22 mouse cellular contexts compared by ENCODE assay signal in the genomic region with DNA sequence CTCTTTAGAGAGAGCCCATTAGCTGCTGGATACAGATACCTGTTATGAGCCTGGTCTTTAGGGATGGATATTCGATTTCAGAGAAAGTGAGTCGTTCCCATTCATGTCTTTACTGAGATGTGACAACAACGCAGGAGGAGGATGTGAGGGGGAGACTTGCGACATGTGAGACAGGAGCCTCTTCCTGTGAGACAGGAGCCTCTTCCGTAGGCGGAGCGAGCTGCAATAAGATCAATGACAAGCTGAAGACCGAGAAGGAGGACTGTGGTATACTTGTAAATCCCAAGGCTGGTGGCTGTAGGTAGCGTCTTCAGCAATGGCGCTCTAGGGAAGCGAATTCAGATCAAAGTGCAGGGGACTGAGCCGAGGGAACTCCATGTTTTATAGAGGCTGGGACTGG. TPM values are rescaled to one million over a fixed set of nuclear protein-coding genes. Genes with fewer than 3 reads are reported as not detected.
DNase-seq lines count a peak whose midpoint lies in the region; ATAC-seq lines count a peak whose summit lies in the region.
"Had no signal": no experiment of that assay in that cellular context is flagged by ENCODE, and none has a peak within 500 bp of the region (broad histone marks: within the 10 kb centered on the region; RNA-seq: fewer than 3 reads in every experiment).

No protein-coding gene starts in this region.

- WGBS in heart, embryonic 15.5 days, result 31% methylated on average over 12 of the region's 12 CpGs

- DNase-seq in heart, postnatal 36 days, result no peak
- peak; percentile 83 for DNase-seq in CD4-positive, CD25-positive, alpha-beta regulatory T cell, adult 2 months (ENCODE audit: low read depth, low spot score)
- no peak for DNase-seq in left cerebral cortex, adult 9 months (ENCODE audit: low spot score in 2 of 2)
- no peak for DNase-seq in right cerebral cortex, postnatal 25 days
- no peak for DNase-seq in spleen, postnatal 10 days (ENCODE audit: low spot score in 2 of 2)
- DNase-seq: adrenal gland, postnatal 10 days; cerebellum, adult 2 months; gastrocnemius, postnatal 36 days; heart, postnatal 10 days; lung, adult 18-20 months had no signal

- no peaks in the 10 kb centered on the region for H3K36me3 ChIP-seq in heart, embryonic 15.5 days
- H3K36me3 ChIP-seq: embryonic facial prominence, embryonic 13.5 days; forebrain, embryonic 12.5 days had no signal

- H3K9me3 ChIP-seq in heart, embryonic 15.5 days (replicated peaks), result no peaks in the 10 kb centered on the region
- H3K9me3 ChIP-seq: embryonic facial prominence, embryonic 13.5 days; forebrain, embryonic 12.5 days had no signal

- H3K4me2 ChIP-seq in heart, embryonic 15.5 days, result peak overlapping the region; percentile 16; the same call in 1 of the 2 replicates
- H3K4me2 ChIP-seq: embryonic facial prominence, embryonic 13.5 days; forebrain, embryonic 12.5 days had no signal

- H3K27ac ChIP-seq in heart, embryonic 15.5 days, result no peak overlapping the region
- H3K27ac ChIP-seq: embryonic facial prominence, embryonic 13.5 days; forebrain, embryonic 12.5 days; stomach, postnatal 0 days had no signal

- no peak for ATAC-seq in heart, embryonic 15.5 days (replicated peaks; ENCODE audit: insufficient number of reproducible peaks, insufficient read depth, low FRiP score, low read depth)
- ATAC-seq in granulocyte monocyte progenitor cell, adult 5-6 weeks (replicated peaks; ENCODE audit: poor library complexity, severe bottlenecking), result peak; percentile 56
- peak; percentile 25; the same call in 1 of the 2 replicates for ATAC-seq in neutrophil, adult 5-6 weeks (ENCODE audit: extremely low read depth, insufficient number of reproducible peaks, low FRiP score, poor library complexity, severe bottlenecking)
- ATAC-seq: intestine, embryonic 16.5 days; Patski had no signal

- no peak overlapping the region for H3K4me3 ChIP-seq in heart, embryonic 15.5 days
- H3K4me3 ChIP-seq: embryonic facial prominence, embryonic 13.5 days; forebrain, embryonic 12.5 days had no signal

- H3K27me3 ChIP-seq in heart, embryonic 15.5 days, result peaks cover 27% of the 10 kb centered on the region

- intact Hi-C loops in heart, postnatal 36 days (cut with DNase I), result no loop called here

- no peak overlapping the region for H3K9ac ChIP-seq in heart, embryonic 15.5 days
- H3K9ac ChIP-seq: embryonic facial prominence, embryonic 13.5 days; forebrain, embryonic 12.5 days had no signal

- peaks cover 10% of the 10 kb centered on the region for H3K4me1 ChIP-seq in heart, embryonic 15.5 days (replicated peaks)

RNA-seq across cellular contexts. Expression of a gene that starts 0.8 kb away (rescaled TPM):
- not detected in 2 replicates for polyA plus RNA-seq in heart, embryonic 15.5 days (2015; fragmentation: Nextera tagmentation; extraction: Ambion mirVana)
- not detected for total RNA-seq in heart, postnatal 36 days (2021)
- not detected in 2 replicates for total RNA-seq in granulocyte monocyte progenitor cell, adult 5-6 weeks (2014; fragmentation: Nextera tagmentation)
- not detected in 2 replicates for total RNA-seq in granulocyte monocyte progenitor cell, adult 5-6 weeks (2017)
- total RNA-seq in neutrophil, adult 5-6 weeks (2017), result not detected in 2 replicates
- total RNA-seq: adrenal gland, postnatal 10 days; gastrocnemius, postnatal 36 days; heart, postnatal 10 days; layer of hippocampus, adult 18-20 months; left cerebral cortex, postnatal 25 days had no signal
- polyA plus RNA-seq: C2C12; embryonic facial prominence, embryonic 13.5 days; Patski; stomach, postnatal 0 days had no signal

RNA-seq across cellular contexts. Expression of a gene that starts 3.8 kb away (rescaled TPM):
- polyA plus RNA-seq in heart, embryonic 15.5 days (2015; fragmentation: Nextera tagmentation; extraction: Ambion mirVana), result 2.5 and 5.9 TPM in 2 replicates
- 1 to 10 TPM; 3.6 to 4.1 TPM for total RNA-seq in heart, postnatal 36 days (2021)
- 5.3 and 10.0 TPM in 2 replicates for total RNA-seq in granulocyte monocyte progenitor cell, adult 5-6 weeks (2014; fragmentation: Nextera tagmentation)
- total RNA-seq in granulocyte monocyte progenitor cell, adult 5-6 weeks (2017), result 9.8 and 10.0 TPM in 2 replicates
- 16.8 and 18.5 TPM in 2 replicates for total RNA-seq in neutrophil, adult 5-6 weeks (2017)

RNA-seq across cellular contexts. Expression of a gene that starts 31.4 kb away (rescaled TPM):
- 96.0 and 98.9 TPM in 2 replicates for polyA plus RNA-seq in heart, embryonic 15.5 days (2015; fragmentation: Nextera tagmentation; extraction: Ambion mirVana)
- total RNA-seq in heart, postnatal 36 days (2021), result 10 to 100 TPM; 35.6 to 38.0 TPM
- 197 and 221 TPM in 2 replicates for total RNA-seq in granulocyte monocyte progenitor cell, adult 5-6 weeks (2014; fragmentation: Nextera tagmentation)
- total RNA-seq in granulocyte monocyte progenitor cell, adult 5-6 weeks (2017), result 146 and 170 TPM in 2 replicates
- total RNA-seq in neutrophil, adult 5-6 weeks (2017), result 68.6 and 69.5 TPM in 2 replicates

RNA-seq across cellular contexts. Expression of a gene that starts 51.3 kb away (rescaled TPM):
- not detected in 2 replicates for polyA plus RNA-seq in heart, embryonic 15.5 days (2015; fragmentation: Nextera tagmentation; extraction: Ambion mirVana)
- total RNA-seq in heart, postnatal 36 days (2021), result not detected
- total RNA-seq in granulocyte monocyte progenitor cell, adult 5-6 weeks (2014; fragmentation: Nextera tagmentation), result 0.88 TPM in 1 of 2 replicates, not detected in the other
- 1.7 TPM in 1 of 2 replicates, not detected in the other for total RNA-seq in granulocyte monocyte progenitor cell, adult 5-6 weeks (2017)
- total RNA-seq in neutrophil, adult 5-6 weeks (2017), result 0.58 and 0.74 TPM in 2 replicates
- total RNA-seq: adrenal gland, postnatal 10 days; gastrocnemius, postnatal 36 days; heart, postnatal 10 days; layer of hippocampus, adult 18-20 months had no signal
- polyA plus RNA-seq: C2C12; cerebellum, adult 2 months; embryonic facial prominence, embryonic 13.5 days; forebrain, embryonic 12.5 days; intestine, embryonic 16.5 days; neural tube, embryonic 11.5 days; stomach, postnatal 0 days had no signal

RNA-seq across cellular contexts. Expression of a gene that starts 53.6 kb away (rescaled TPM):
- not detected in 2 replicates for polyA plus RNA-seq in heart, embryonic 15.5 days (2015; fragmentation: Nextera tagmentation; extraction: Ambion mirVana)
- total RNA-seq in heart, postnatal 36 days (2021), result not detected
- not detected in 2 replicates for total RNA-seq in granulocyte monocyte progenitor cell, adult 5-6 weeks (2014; fragmentation: Nextera tagmentation)
- total RNA-seq in granulocyte monocyte progenitor cell, adult 5-6 weeks (2017), result not detected in 2 replicates
- total RNA-seq in neutrophil, adult 5-6 weeks (2017), result not detected in 2 replicates
- total RNA-seq: adrenal gland, postnatal 10 days; gastrocnemius, postnatal 36 days; heart, postnatal 10 days; layer of hippocampus, adult 18-20 months had no signal
- polyA plus RNA-seq: C2C12; forebrain, embryonic 12.5 days; intestine, embryonic 16.5 days; neural tube, embryonic 11.5 days; stomach, postnatal 0 days had no signal
